Mouse (Mus musculus) ES-Bruce4 (cell line): Measurements from ENCODE around the gene Slc28a3. TPM values are rescaled to one million over a fixed set of nuclear protein-coding genes. Genes with fewer than 3 reads are reported as not detected.

Experiments used
- H3K27ac ChIP-seq: 2 replicates; pipeline ENCODE4 v1.5.1; 2012; ENCODE audit warnings: low read length, inconsistent platforms; ENCODE audit not compliant: insufficient read depth
- H3K27me3 ChIP-seq: 2 replicates; pipeline ENCODE4 v1.6.1; 2012; ENCODE audit warnings: mild to moderate bottlenecking, low read length, inconsistent platforms; ENCODE audit not compliant: control insufficient read depth, poor library complexity, insufficient read depth, severe bottlenecking
- H3K36me3 ChIP-seq: 2 replicates; pipeline ENCODE4 v1.6.1; 2012; ENCODE audit warnings: inconsistent platforms, mild to moderate bottlenecking, low read length, moderate library complexity; ENCODE audit not compliant: control insufficient read depth, poor library complexity, insufficient read depth, severe bottlenecking
- H3K4me1 ChIP-seq: one replicate; pipeline ENCODE4 v1.8.1; 2011; ENCODE audit warnings: low read length; ENCODE audit not compliant: control insufficient read depth, insufficient read depth
- H3K4me3 ChIP-seq: 2 replicates; pipeline ENCODE4 v1.5.1; 2011; ENCODE audit warnings: low read depth, mild to moderate bottlenecking, low read length
- H3K9ac ChIP-seq: 2 replicates; pipeline ENCODE4 v1.6.1; 2012; ENCODE audit warnings: low read depth, mild to moderate bottlenecking, inconsistent platforms; ENCODE audit not compliant: poor library complexity, severe bottlenecking
- H3K9me3 ChIP-seq: replicated peaks from 2 replicates; pipeline ENCODE4 v1.6.1; 2012; ENCODE audit warnings: mild to moderate bottlenecking, low read length, inconsistent platforms; ENCODE audit not compliant: control insufficient read depth, poor library complexity, insufficient read depth, severe bottlenecking
- CTCF ChIP-seq: IDR thresholded peaks from one replicate; pipeline ENCODE4 v1.8.1; 2011; ENCODE audit warnings: low read depth, low read length
- EP300 ChIP-seq: IDR thresholded peaks from 2 replicates; pipeline ENCODE4 v1.6.1; 2011; ENCODE audit warnings: low read depth, low read length; ENCODE audit not compliant: insufficient read depth
- POLR2A ChIP-seq: IDR thresholded peaks from one replicate; pipeline ENCODE4 v1.8.1; 2011; ENCODE audit warnings: low read length; ENCODE audit not compliant: insufficient read depth
- polyA plus RNA-seq: library from polyadenylated mRNA; stranded (reverse); fragments of >200 nt; gene quantifications from 2 replicates; pipeline ENCODE4 v1.2.4, GENCODE M21; 2011; ENCODE audit warnings: low read depth; ENCODE audit not compliant: missing spikeins, insufficient read depth, insufficient read length

The Slc28a3 gene
- 0.31 and 0.75 TPM in 2 replicates for polyA plus RNA-seq

GRCm38 (mm10) chr13:58610716-58611115, at the start of gene Slc28a3:
Gene Slc28a3, minus strand, starts transcription at chr13:58610877.
- TF ChIP-seq EP300: no peak
- TF ChIP-seq CTCF: no peak
- TF ChIP-seq POLR2A: no peak
- no peak within 1 kb of the TSS for H3K4me3 ChIP-seq
- no peaks in the 10 kb centered on the region for H3K27me3 ChIP-seq
- no peak within 1 kb of the TSS for H3K9ac ChIP-seq
- no peak within 1 kb of the TSS for H3K27ac ChIP-seq
- no peaks in the 10 kb centered on the region for H3K4me1 ChIP-seq
- no peaks in the 10 kb centered on the region for H3K36me3 ChIP-seq
- no peaks in the 10 kb centered on the region for H3K9me3 ChIP-seq

- no peak overlapping the region for H3K9ac ChIP-seq
- H3K27ac ChIP-seq: no peak overlapping the region
- H3K4me1 ChIP-seq: no peaks in the 10 kb centered on the region
- no peak overlapping the region for H3K4me3 ChIP-seq
- no peaks in the 10 kb centered on the region for H3K36me3 ChIP-seq
- no peak for TF ChIP-seq POLR2A
- no peak for TF ChIP-seq CTCF
- TF ChIP-seq EP300: no peak
- H3K27me3 ChIP-seq: no peaks in the 10 kb centered on the region
- no peaks in the 10 kb centered on the region for H3K9me3 ChIP-seq
These were observed 47.3 kb upstream of the Slc28a3 start for GRCm38 (mm10) chr13:58657987-58658386.

GRCm38 (mm10) chr13:58656885-58657284, 46.2 kb upstream of the Slc28a3 start:
- no peaks in the 10 kb centered on the region for H3K27me3 ChIP-seq
- H3K36me3 ChIP-seq: no peaks in the 10 kb centered on the region
- no peak overlapping the region for H3K27ac ChIP-seq
- no peak overlapping the region for H3K9ac ChIP-seq
- TF ChIP-seq CTCF (no peak), EP300 (no peak), POLR2A (no peak)
- no peaks in the 10 kb centered on the region for H3K9me3 ChIP-seq
- H3K4me3 ChIP-seq: no peak overlapping the region
- no peaks in the 10 kb centered on the region for H3K4me1 ChIP-seq

DNA sequence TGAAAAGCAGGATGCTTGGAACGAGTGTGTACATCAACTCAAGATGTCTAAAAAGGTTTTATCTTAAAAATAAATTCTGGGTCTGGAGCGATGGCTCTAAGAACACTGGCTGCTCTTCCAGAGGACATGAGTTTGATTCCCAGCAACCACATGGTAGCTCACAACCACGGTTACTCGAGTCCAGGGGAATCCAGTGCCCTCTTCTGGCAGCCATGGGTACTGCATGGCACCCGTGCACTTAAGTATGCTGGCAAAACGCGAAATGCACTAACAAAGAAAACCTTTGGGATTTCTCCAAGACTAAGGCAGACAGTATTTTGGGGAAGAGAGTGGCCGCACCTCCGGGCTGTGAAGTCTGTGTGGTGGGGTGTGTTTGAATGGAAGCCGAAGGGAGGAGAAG, 44.9 kb upstream of the Slc28a3 start:
- Histone ChIP-seq H3K27ac (no peak overlapping the region), H3K36me3 (no peaks in the 10 kb centered on the region), H3K4me1 (no peaks in the 10 kb centered on the region), H3K27me3 (no peaks in the 10 kb centered on the region), H3K9me3 (no peaks in the 10 kb centered on the region), H3K4me3 (no peak overlapping the region), H3K9ac (no peak overlapping the region)
- TF ChIP-seq CTCF: peak; percentile 78
- no peak for TF ChIP-seq POLR2A

DNA sequence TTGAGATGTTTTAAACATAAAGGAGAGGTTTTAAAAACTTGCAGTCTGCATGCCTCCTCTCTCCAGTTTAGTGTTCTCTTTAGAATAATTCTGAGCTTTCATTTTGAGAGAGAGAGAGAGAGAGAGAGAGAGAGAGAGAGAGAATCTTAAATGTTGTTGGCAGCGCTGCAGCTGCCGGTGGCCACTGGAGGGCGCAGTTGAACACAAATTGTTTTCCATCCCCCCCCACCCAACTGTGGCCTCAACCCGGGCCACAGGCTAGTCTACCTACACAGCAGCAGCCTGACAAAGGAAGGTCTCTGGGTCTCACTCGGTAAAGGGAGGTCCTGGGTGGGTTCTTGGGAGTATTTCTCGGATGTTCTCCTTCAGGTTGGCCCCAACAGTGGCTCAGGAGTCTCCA, 29.7 kb upstream of the Slc28a3 start:
- no peaks in the 10 kb centered on the region for H3K36me3 ChIP-seq
- no peaks in the 10 kb centered on the region for H3K4me1 ChIP-seq
- H3K27ac ChIP-seq: no peak overlapping the region
- no peak overlapping the region for H3K9ac ChIP-seq
- H3K27me3 ChIP-seq: no peaks in the 10 kb centered on the region
- TF ChIP-seq POLR2A (no peak), CTCF (peak; percentile 82), EP300 (0 out of 2 replicates have a peak, but pooled peaks have one; percentile 6)
- no peak overlapping the region for H3K4me3 ChIP-seq
- no peaks in the 10 kb centered on the region for H3K9me3 ChIP-seq

DNA sequence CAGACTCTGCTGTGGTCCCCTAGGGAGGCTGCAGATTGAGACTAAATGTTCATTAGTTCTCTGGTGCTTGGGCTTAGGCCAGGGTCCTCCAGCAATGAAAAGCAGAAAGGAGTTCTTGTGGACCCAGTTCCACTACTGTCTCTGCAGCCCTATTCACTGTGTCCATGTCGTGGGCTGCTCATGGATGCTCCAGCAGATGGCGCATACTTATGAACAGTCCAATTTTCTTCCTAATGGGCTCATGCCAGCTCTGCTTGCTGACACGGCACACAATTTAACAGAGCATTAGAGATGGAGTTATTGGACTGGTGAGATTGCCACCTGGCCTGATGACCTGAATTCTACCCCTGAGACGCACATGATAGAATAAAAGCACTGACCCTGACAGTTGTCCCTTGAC, 28.3 kb upstream of the Slc28a3 start:
- no peak for TF ChIP-seq EP300
- TF ChIP-seq CTCF: peak; percentile 53
- no peak for TF ChIP-seq POLR2A
- Histone ChIP-seq H3K9ac (no peak overlapping the region), H3K9me3 (no peaks in the 10 kb centered on the region), H3K4me3 (no peak overlapping the region), H3K36me3 (no peaks in the 10 kb centered on the region), H3K27ac (no peak overlapping the region), H3K4me1 (no peaks in the 10 kb centered on the region), H3K27me3 (no peaks in the 10 kb centered on the region)
